Mouse (Mus musculus) forebrain, embryonic 14.5 days (tissue): ENCODE measurements at regions not wholly inside any gene's neighbourhood (a gene's known extent, or its start where the extent isn't known, plus 50 kb on each side); places are given as distances from the start of the nearest gene placed in this dataset.
"Not testable (repeated sequence)": the region's sequence is repeated elsewhere in the genome, so short reads cannot be mapped to it uniquely, and the experiment has no call there.

Source experiments
- ATAC-seq: fragments of 200-750 bp; cut with Nextera tagmentation; 2 replicates; pipeline ENCODE4 v1.8.0; 2017; ENCODE audit warnings: mild to moderate bottlenecking, moderate library complexity
- DNase-seq: peaks from one replicate; pipeline ENCODE4 v3.0.0-alpha.2; 2015; ENCODE audit warnings: low spot score
- H3K27ac ChIP-seq: fragments of 300-500 bp; sonication (generic); 2 replicates; pipeline ENCODE4 v1.5.1; 2014; ENCODE audit warnings: low read depth, mild to moderate bottlenecking, control low read depth, low read length, moderate library complexity
- H3K27me3 ChIP-seq: fragments of 300-500 bp; sonication (generic); replicated peaks from 2 replicates; pipeline ENCODE4 v1.6.1; 2014; ENCODE audit warnings: low read length, control low read depth, mixed read lengths; ENCODE audit not compliant: control insufficient read depth, insufficient read depth
- H3K36me3 ChIP-seq: fragments of 300-500 bp; sonication (generic); 2 replicates; pipeline ENCODE4 v1.6.1; 2014; ENCODE audit warnings: low read length, control low read depth; ENCODE audit not compliant: control insufficient read depth, insufficient read depth
- H3K4me1 ChIP-seq: fragments of 300-500 bp; sonication (generic); 2 replicates; pipeline ENCODE4 v1.6.1; 2014; ENCODE audit warnings: antibody characterized with exemption, low read length, control low read depth; ENCODE audit not compliant: control insufficient read depth, insufficient read depth
- H3K4me2 ChIP-seq: fragments of 300-500 bp; sonication (generic); 2 replicates; pipeline ENCODE4 v1.6.1; 2014; ENCODE audit warnings: mild to moderate bottlenecking, control low read depth, low read length
- H3K4me3 ChIP-seq: fragments of 300-500 bp; sonication (generic); 2 replicates; pipeline ENCODE4 v1.5.1; 2014; ENCODE audit warnings: low read depth, low read length, control low read depth
- H3K9ac ChIP-seq: fragments of 300-500 bp; sonication (generic); 2 replicates; pipeline ENCODE4 v1.6.1; 2014; ENCODE audit warnings: mild to moderate bottlenecking, low read length, control low read depth, moderate library complexity
- H3K9me3 ChIP-seq: fragments of 300-500 bp; sonication (generic); replicated peaks from 2 replicates; pipeline ENCODE4 v1.6.1; 2016; ENCODE audit warnings: low read length, control low read depth, mixed read lengths; ENCODE audit not compliant: control insufficient read depth
- WGBS: fragments of 180-500 bp; shearing (Covaris S2); extraction: QIAGEN DNeasy Blood & Tissue Kit; methylation state at CpG from one replicate; pipeline ENCODE4 v1.1.7; 2014; 5-methylcytosine and 5-hydroxymethylcytosine counted together

DNA sequence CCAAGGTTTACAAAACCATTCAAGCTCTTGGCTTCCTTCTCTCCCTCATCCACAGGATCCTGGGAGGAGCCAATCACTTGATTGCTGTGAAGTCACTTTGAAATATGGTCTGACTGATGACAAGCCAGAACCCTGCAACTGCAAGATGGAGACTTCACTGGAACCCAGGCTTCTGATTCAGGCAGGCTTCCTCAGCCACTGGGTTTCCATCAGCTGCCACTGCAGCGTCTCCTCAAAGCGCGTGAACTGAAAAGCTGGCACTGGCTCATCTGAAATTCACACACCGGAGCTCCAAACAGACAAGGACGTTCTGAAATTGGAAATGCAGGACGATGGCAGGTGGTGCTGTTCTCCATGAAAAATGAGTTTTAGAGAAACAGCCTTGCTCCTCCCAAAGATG lies 280.1 kb upstream of the AI593442 start:
- no peak overlapping the region for H3K9ac ChIP-seq
- H3K9me3 ChIP-seq, result no peaks in the 10 kb centered on the region
- ATAC-seq (no peak), DNase-seq (peak; percentile 25)
- WGBS, result 72% methylated on average over 6 of the region's 6 CpGs
- no peaks in the 10 kb centered on the region for H3K36me3 ChIP-seq
- no peak overlapping the region for H3K4me2 ChIP-seq
- H3K27ac ChIP-seq, result no peak overlapping the region
- no peak overlapping the region for H3K4me3 ChIP-seq
- no peaks in the 10 kb centered on the region for H3K27me3 ChIP-seq
- no peaks in the 10 kb centered on the region for H3K4me1 ChIP-seq

- H3K27me3 ChIP-seq, result no peaks in the 10 kb centered on the region
- WGBS, result 84% methylated on average over 1 of the region's 1 CpGs
- no peak overlapping the region for H3K4me2 ChIP-seq
- no peaks in the 10 kb centered on the region for H3K9me3 ChIP-seq
- no peak overlapping the region for H3K9ac ChIP-seq
- no peak overlapping the region for H3K4me3 ChIP-seq
- DNase-seq (peak; percentile 20), ATAC-seq (no peak)
- H3K36me3 ChIP-seq, result no peaks in the 10 kb centered on the region
- H3K27ac ChIP-seq, result no peak overlapping the region
- H3K4me1 ChIP-seq, result no peaks in the 10 kb centered on the region
Observed at GRCm38 (mm10) chr9:52957245-52957644, 277.7 kb upstream of the AI593442 start.

- Histone ChIP-seq H3K4me3 (no peak overlapping the region), H3K4me2 (no peak overlapping the region), H3K27ac (no peak overlapping the region), H3K9me3 (no peaks in the 10 kb centered on the region), H3K4me1 (peaks cover 11% of the 10 kb centered on the region), H3K27me3 (no peaks in the 10 kb centered on the region), H3K36me3 (no peaks in the 10 kb centered on the region), H3K9ac (no peak overlapping the region)
- DNase-seq (peak; percentile 49), ATAC-seq (no peak)
- 59% methylated on average over 5 of the region's 5 CpGs for WGBS
Observed at GRCm38 (mm10) chr9:52944081-52944480, 264.5 kb upstream of the AI593442 start.

DNA sequence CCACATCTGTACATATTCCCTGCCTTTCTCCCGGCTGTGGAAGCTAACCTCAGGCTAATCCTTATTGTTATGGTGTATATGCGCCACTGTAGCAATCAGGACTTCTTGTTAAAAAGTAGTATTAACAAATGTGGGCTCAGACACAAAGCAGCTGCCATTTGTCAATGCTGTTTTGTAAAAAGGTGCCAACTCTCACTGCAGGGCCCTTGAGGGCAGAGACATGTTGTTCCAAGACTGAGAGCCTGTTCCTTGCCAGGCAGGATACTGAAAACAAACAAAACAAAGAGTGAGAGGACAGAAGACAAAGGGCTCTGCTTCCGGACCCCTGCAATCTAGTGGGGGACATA lies 262.0 kb upstream of the AI593442 start:
- 5% methylated on average over 3 of the region's 3 CpGs for WGBS
- Histone ChIP-seq H3K4me2 (no peak overlapping the region), H3K4me3 (no peak overlapping the region), H3K36me3 (no peaks in the 10 kb centered on the region), H3K27ac (peak overlapping the region; percentile 56), H3K9ac (no peak overlapping the region), H3K27me3 (no peaks in the 10 kb centered on the region), H3K4me1 (peaks cover 11% of the 10 kb centered on the region), H3K9me3 (no peaks in the 10 kb centered on the region)
- ATAC-seq (peak; percentile 67), DNase-seq (peak; percentile 74)

GRCm38 (mm10) chr9:52940964-52941636 lies 261.5 kb upstream of the AI593442 start:
- Histone ChIP-seq H3K27ac (peak overlapping the region; percentile 56), H3K9ac (no peak overlapping the region), H3K9me3 (no peaks in the 10 kb centered on the region), H3K4me1 (peaks cover 11% of the 10 kb centered on the region), H3K27me3 (no peaks in the 10 kb centered on the region), H3K4me3 (no peak overlapping the region), H3K4me2 (0 out of 2 replicates have a peak overlapping the region, but pooled peaks have one; percentile 16), H3K36me3 (no peaks in the 10 kb centered on the region)
- 18% methylated on average over 11 of the region's 11 CpGs for WGBS
- DNase-seq (peak; percentile 83), ATAC-seq (peak; percentile 94)

GRCm38 (mm10) chr9:52935082-52935481 lies 255.5 kb upstream of the AI593442 start:
- ATAC-seq (no peak), DNase-seq (no peak)
- no peak overlapping the region for H3K9ac ChIP-seq
- H3K4me3 ChIP-seq, result no peak overlapping the region
- H3K4me1 ChIP-seq, result no peaks in the 10 kb centered on the region
- H3K36me3 ChIP-seq, result no peaks in the 10 kb centered on the region
- no peak overlapping the region for H3K27ac ChIP-seq
- 47% methylated on average over 6 of the region's 6 CpGs for WGBS
- no peak overlapping the region for H3K4me2 ChIP-seq
- H3K27me3 ChIP-seq, result no peaks in the 10 kb centered on the region
- no peaks in the 10 kb centered on the region for H3K9me3 ChIP-seq

DNA sequence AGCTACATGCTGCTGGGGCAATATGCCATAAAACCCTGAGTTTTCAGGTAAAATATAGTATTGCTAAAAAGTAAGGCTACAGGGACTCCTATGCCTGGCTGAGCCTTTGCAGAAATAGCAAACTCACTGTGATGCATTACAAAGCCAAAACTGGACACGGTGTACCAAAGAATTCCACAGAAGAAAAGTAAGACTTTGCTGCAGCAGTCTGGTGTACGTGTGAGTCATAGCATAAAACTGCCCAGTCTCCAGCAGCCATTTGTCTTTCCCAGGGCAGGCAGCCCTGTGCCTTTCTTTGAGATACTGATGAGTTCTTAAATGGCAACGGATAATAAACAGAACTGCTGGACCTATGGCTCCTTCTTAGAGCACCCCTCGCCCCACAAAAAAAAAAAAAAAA lies 237.9 kb upstream of the AI593442 start:
- Histone ChIP-seq H3K9ac (no peak overlapping the region), H3K4me3 (no peak overlapping the region), H3K4me2 (no peak overlapping the region), H3K36me3 (no peaks in the 10 kb centered on the region), H3K27me3 (no peaks in the 10 kb centered on the region), H3K27ac (no peak overlapping the region), H3K4me1 (no peaks in the 10 kb centered on the region), H3K9me3 (no peaks in the 10 kb centered on the region)
- WGBS, result 87% methylated on average over 4 of the region's 4 CpGs
- DNase-seq (no peak), ATAC-seq (no peak)

- H3K27ac ChIP-seq, H3K9ac ChIP-seq, DNase-seq: not testable (repeated sequence)
Observed at GRCm38 (mm10) chr9:52888653-52889052, 209.1 kb upstream of the AI593442 start.

DNA sequence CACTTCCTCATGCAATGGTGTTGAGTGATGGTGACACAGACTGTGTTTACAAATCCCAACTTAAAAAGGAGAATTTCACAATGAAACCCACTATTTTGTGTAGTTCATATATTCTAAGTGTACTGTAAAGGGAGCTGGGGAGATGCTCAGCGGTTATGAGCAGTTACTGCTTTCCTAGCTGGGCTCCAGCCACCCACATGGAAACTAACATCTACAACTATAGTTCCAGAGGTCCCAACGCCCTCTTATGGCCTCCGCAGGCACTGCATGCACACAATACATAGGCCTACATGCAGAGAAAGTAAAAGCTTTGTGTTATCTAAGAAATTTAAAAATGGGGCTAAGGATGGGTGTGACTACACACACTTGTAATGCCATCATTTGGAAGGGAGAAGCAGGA lies 208.4 kb upstream of the AI593442 start:
- not testable (repeated sequence) for H3K27me3 ChIP-seq, H3K4me2 ChIP-seq, H3K4me3 ChIP-seq, ATAC-seq, H3K9me3 ChIP-seq, H3K4me1 ChIP-seq, H3K36me3 ChIP-seq, H3K27ac ChIP-seq, DNase-seq, H3K9ac ChIP-seq
- WGBS, result no CpG with 5 or more reads among the region's 3 CpGs

More at GRCm38 (mm10) chr9:52888653-52889052, 209.1 kb upstream of the AI593442 start:
- H3K36me3 ChIP-seq, ATAC-seq, H3K4me1 ChIP-seq, H3K9me3 ChIP-seq, H3K27me3 ChIP-seq, H3K4me2 ChIP-seq, H3K4me3 ChIP-seq: not testable (repeated sequence)
- WGBS, result no CpG with 5 or more reads among the region's 2 CpGs
